Mouse (Mus musculus) limb, embryonic 14.5 days (tissue): ENCODE results near the gene Crebbp. TPM values are rescaled to one million over a fixed set of nuclear protein-coding genes. Genes with fewer than 3 reads are reported as not detected.
"Not testable (repeated sequence)": the region's sequence is repeated elsewhere in the genome, so short reads cannot be mapped to it uniquely, and the experiment has no call there.

ENCODE experiments used
- ATAC-seq: fragments of 200-750 bp; cut with Nextera tagmentation; 2 replicates; pipeline ENCODE4 v1.8.0; 2017; ENCODE audit warnings: low read depth, moderate number of reproducible peaks, moderate TSS enrichment; ENCODE audit not compliant: low FRiP score
- DNase-seq: peaks from one replicate; pipeline ENCODE4 v3.0.0-alpha.2; 2015; ENCODE audit warnings: low spot score
- H3K27ac ChIP-seq: fragments of 300-500 bp; sonication (generic); replicated peaks from 2 replicates; pipeline ENCODE4 v1.5.1; 2014; ENCODE audit warnings: low read depth, mild to moderate bottlenecking, low read length, moderate library complexity, mixed read lengths
- H3K27me3 ChIP-seq: fragments of 300-500 bp; sonication (generic); 2 replicates; pipeline ENCODE4 v1.6.1; 2014; ENCODE audit warnings: low read length, mixed read lengths; ENCODE audit not compliant: control insufficient read depth, insufficient read depth
- H3K36me3 ChIP-seq: fragments of 300-500 bp; sonication (generic); 2 replicates; pipeline ENCODE4 v1.6.1; 2014; ENCODE audit warnings: mild to moderate bottlenecking, low read length, moderate library complexity, mixed read lengths; ENCODE audit not compliant: control insufficient read depth, insufficient read depth
- H3K4me1 ChIP-seq: fragments of 300-500 bp; sonication (generic); 2 replicates; pipeline ENCODE4 v1.6.1; 2014; ENCODE audit warnings: antibody characterized with exemption, low read length, mixed read lengths; ENCODE audit not compliant: control insufficient read depth, insufficient read depth
- H3K4me2 ChIP-seq: fragments of 300-500 bp; sonication (generic); replicated peaks from 2 replicates; pipeline ENCODE4 v1.6.1; 2014; ENCODE audit warnings: low read depth, mild to moderate bottlenecking, low read length, moderate library complexity; ENCODE audit not compliant: severe bottlenecking
- H3K4me3 ChIP-seq: fragments of 300-500 bp; sonication (generic); replicated peaks from 2 replicates; pipeline ENCODE4 v1.5.1; 2014; ENCODE audit warnings: low read length
- H3K9ac ChIP-seq: fragments of 300-500 bp; sonication (generic); 2 replicates; pipeline ENCODE4 v1.6.1; 2014; ENCODE audit warnings: mild to moderate bottlenecking, low read depth, low read length, moderate library complexity; ENCODE audit not compliant: severe bottlenecking
- H3K9me3 ChIP-seq: fragments of 300-500 bp; sonication (generic); 2 replicates; pipeline ENCODE4 v1.6.1; 2016; ENCODE audit warnings: low read length; ENCODE audit not compliant: control insufficient read depth
- POLR2A ChIP-seq: fragments of 200-500 bp; IDR thresholded peaks from 2 replicates; pipeline ENCODE4 v1.8.0; 2012; ENCODE audit warnings: inconsistent platforms, mild to moderate bottlenecking, moderate library complexity, borderline replicate concordance; ENCODE audit not compliant: insufficient read depth, insufficient read length; ENCODE audit errors: extremely low read depth
- WGBS: fragments of 180-500 bp; shearing (Covaris S2); extraction: QIAGEN DNeasy Blood & Tissue Kit; methylation state at CpG from one replicate; pipeline ENCODE4 v1.1.7; 2014; 5-methylcytosine and 5-hydroxymethylcytosine counted together
- polyA plus RNA-seq, 2 experiments: library from polyadenylated mRNA; depleted of rRNA in 1 of 2; stranded (reverse) in 1 of 2; unstranded in 1 of 2; fragments of >200 nt; fragmentation: Nextera tagmentation in 1 of 2; extraction: Ambion mirVana in 1 of 2; gene quantifications; 2 replicates each; pipeline versions ENCODE4 v1.2.1 to v1.2.3; 2012 to 2014

Crebbp gene
- polyA plus RNA-seq, 2 experiments, result 31.3 to 60.5 TPM

GRCm38 (mm10) chr16:4085851-4086387, 127.9 kb downstream of the Crebbp start:
- H3K9me3 ChIP-seq, result no peaks in the 10 kb centered on the region
- H3K9ac ChIP-seq, result no peak overlapping the region
- H3K27ac ChIP-seq, result no peak overlapping the region
- H3K36me3 ChIP-seq, result peaks cover 85% of the 10 kb centered on the region
- no peaks in the 10 kb centered on the region for H3K27me3 ChIP-seq
- DNase-seq, result no peak
- TF ChIP-seq POLR2A, result no peak
- no peak overlapping the region for H3K4me2 ChIP-seq
- no peak for ATAC-seq
- H3K4me1 ChIP-seq, result no peaks in the 10 kb centered on the region
- no peak overlapping the region for H3K4me3 ChIP-seq
- 94% methylated on average over 9 of the region's 9 CpGs for WGBS

GRCm38 (mm10) chr16:4085051-4085450, 128.7 kb downstream of the Crebbp start:
- no peak for DNase-seq
- Histone ChIP-seq H3K4me2 (no peak overlapping the region), H3K4me3 (no peak overlapping the region), H3K9me3 (no peaks in the 10 kb centered on the region), H3K27me3 (no peaks in the 10 kb centered on the region), H3K36me3 (peaks cover 77% of the 10 kb centered on the region), H3K27ac (no peak overlapping the region), H3K9ac (no peak overlapping the region), H3K4me1 (no peaks in the 10 kb centered on the region)
- no peak for ATAC-seq
- no peak for TF ChIP-seq POLR2A
- 98% methylated on average over 7 of the region's 7 CpGs for WGBS

GRCm38 (mm10) chr16:4080419-4080818, 133.4 kb downstream of the Crebbp start:
- ATAC-seq, H3K4me3 ChIP-seq, DNase-seq: not testable (repeated sequence)

DNA sequence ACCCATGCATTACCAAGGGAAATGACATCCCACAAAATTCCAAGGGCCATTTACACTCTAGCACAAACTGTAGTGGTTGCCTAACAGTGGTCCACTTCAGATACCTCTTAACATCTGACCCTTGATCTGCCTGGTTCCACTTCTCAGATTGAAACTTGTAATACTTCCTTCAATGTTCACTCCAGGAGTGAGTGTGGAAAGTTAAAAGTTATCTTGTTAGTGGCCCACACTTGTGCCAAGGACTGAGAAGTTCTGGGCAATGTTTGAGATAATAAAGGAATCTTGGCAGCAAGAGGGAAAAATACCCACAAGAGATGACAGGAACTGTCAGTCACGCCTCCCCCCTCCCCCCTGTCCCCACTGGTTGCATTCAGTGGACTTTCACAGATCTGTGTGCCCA, 134.1 kb downstream of the Crebbp start:
- TF ChIP-seq POLR2A, result no peak
- no peaks in the 10 kb centered on the region for H3K9me3 ChIP-seq
- no peak overlapping the region for H3K4me2 ChIP-seq
- no peak overlapping the region for H3K27ac ChIP-seq
- no peak overlapping the region for H3K4me3 ChIP-seq
- no peak for DNase-seq
- ATAC-seq, result no peak
- no peaks in the 10 kb centered on the region for H3K27me3 ChIP-seq
- H3K4me1 ChIP-seq, result peaks cover 7% of the 10 kb centered on the region
- 71% methylated on average over 1 of the region's 1 CpGs for WGBS
- H3K36me3 ChIP-seq, result peaks cover 23% of the 10 kb centered on the region
- no peak overlapping the region for H3K9ac ChIP-seq

More at GRCm38 (mm10) chr16:4080419-4080818, 133.4 kb downstream of the Crebbp start:
- not testable (repeated sequence) for H3K9ac ChIP-seq, H3K4me1 ChIP-seq, H3K27ac ChIP-seq, H3K4me2 ChIP-seq, H3K27me3 ChIP-seq, H3K9me3 ChIP-seq
- H3K36me3 ChIP-seq, result peaks cover 30% of the 10 kb centered on the region
- WGBS, result 62% methylated on average over 3 of the region's 3 CpGs

DNA sequence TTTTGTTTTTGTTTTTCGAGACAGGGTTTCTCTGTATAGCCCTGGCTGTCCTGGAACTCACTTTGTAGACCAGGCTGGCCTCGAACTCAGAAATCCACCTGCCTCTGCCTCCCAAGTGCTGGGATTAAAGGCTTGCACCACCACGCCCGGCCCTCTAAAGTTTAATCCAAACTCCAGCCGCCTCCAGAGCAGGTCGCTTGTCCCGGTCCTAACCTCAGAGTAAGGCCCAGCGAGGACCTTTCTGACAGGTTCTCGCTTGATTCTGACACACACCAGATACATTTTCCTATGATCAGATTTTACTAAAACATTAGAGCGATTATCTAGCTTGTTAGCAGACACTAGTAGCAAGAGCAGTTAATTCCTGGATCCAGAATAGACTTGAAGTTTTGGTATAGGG, 135.5 kb downstream of the Crebbp start:
- not testable (repeated sequence) for DNase-seq, H3K9me3 ChIP-seq, ATAC-seq, H3K4me1 ChIP-seq, H3K27me3 ChIP-seq
- peak overlapping the region; percentile 92 for H3K4me3 ChIP-seq
- peaks cover 10% of the 10 kb centered on the region for H3K36me3 ChIP-seq
- 0 out of 2 replicates have a peak overlapping the region, but pooled peaks have one; percentile 82 for H3K27ac ChIP-seq
- H3K9ac ChIP-seq, result peak overlapping the region; percentile 87; the same call in 1 of the 2 replicates
- WGBS, result 66% methylated on average over 10 of the region's 10 CpGs
- peak overlapping the region; percentile 66 for H3K4me2 ChIP-seq
